Mouse (Mus musculus): ENCODE results near the gene Hmga1. TPM values are rescaled to one million over a fixed set of nuclear protein-coding genes. Genes with fewer than 3 reads are reported as not detected.

The Hmga1 gene
- polyA plus RNA-seq, 1 experiment from 2014 or later = 389 TPM

DNA sequence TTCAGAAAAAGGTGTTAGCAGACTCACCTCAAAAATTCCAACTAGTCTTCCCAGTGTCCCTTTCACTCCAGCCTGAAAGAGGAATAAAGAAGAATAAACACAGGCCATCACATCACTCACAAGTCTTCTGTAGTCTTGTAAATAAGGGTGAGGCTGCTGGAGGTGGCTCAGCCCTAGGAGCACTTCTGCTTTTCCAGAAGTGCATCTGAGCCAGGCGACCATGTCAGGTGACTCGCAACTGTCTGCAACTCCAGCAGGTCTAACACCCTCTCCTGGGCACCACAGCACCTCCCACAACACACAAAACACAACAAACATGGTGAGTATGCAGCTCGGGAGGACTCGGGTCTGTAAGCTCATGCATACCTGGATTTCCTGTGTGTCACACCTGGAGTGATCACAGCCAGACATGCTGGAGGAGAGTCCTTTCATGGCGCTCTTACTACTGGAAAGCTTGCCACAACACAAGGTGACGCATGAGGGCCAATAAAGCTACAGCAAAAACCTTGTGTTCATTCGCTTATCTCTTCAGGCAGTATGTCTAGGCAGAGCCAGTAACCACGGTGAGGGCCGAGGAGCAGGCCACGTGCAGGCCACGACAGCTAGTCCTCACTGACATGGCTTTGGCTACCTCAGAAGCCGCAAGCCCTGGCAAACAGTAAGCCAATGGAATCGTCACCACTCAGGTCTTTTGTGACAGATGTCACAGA is 27.0 kb downstream of the Hmga1 start:
- H3K27ac ChIP-seq (ENCODE audit: low read depth) = no peak overlapping the region
- H3K9ac ChIP-seq (ENCODE audit: low read length) = no peak overlapping the region
- peaks cover 73% of the 10 kb centered on the region for H3K36me3 ChIP-seq (ENCODE audit: control insufficient read depth, insufficient read depth, low read length)
- no peak overlapping the region for H3K4me2 ChIP-seq (ENCODE audit: low read length)
- H3K9me3 ChIP-seq (ENCODE audit: control insufficient read depth, low read length) = no peaks in the 10 kb centered on the region
- no peak for ATAC-seq (replicated peaks; ENCODE audit: low FRiP score, low TSS enrichment, low read depth)
- no peaks in the 10 kb centered on the region for H3K27me3 ChIP-seq (replicated peaks; ENCODE audit: control insufficient read depth, insufficient read depth, low read length)
- H3K4me3 ChIP-seq (ENCODE audit: low read depth, low read length) = no peak overlapping the region
- H3K4me1 ChIP-seq (replicated peaks; ENCODE audit: control insufficient read depth, insufficient read depth, low read length) = no peaks in the 10 kb centered on the region
- no peak for DNase-seq (ENCODE audit: low spot score)
- WGBS = 89% methylated on average over 13 of the region's 13 CpGs

- DNase-seq (ENCODE audit: low spot score) = no peak
- ATAC-seq (replicated peaks; ENCODE audit: low FRiP score, low TSS enrichment, low read depth) = no peak
- Histone ChIP-seq H3K27ac (ENCODE audit: low read depth) (no peak overlapping the region), H3K4me3 (ENCODE audit: low read depth, low read length) (no peak overlapping the region), H3K4me2 (ENCODE audit: low read length) (no peak overlapping the region), H3K27me3 (replicated peaks; ENCODE audit: control insufficient read depth, insufficient read depth, low read length) (no peaks in the 10 kb centered on the region), H3K36me3 (ENCODE audit: control insufficient read depth, insufficient read depth, low read length) (peaks cover 50% of the 10 kb centered on the region), H3K4me1 (replicated peaks; ENCODE audit: control insufficient read depth, insufficient read depth, low read length) (no peaks in the 10 kb centered on the region), H3K9me3 (ENCODE audit: control insufficient read depth, low read length) (no peaks in the 10 kb centered on the region), H3K9ac (ENCODE audit: low read length) (no peak overlapping the region)
- WGBS = 63% methylated on average over 9 of the region's 9 CpGs
Observed at GRCm38 (mm10) chr17:27586661-27587060, 30.4 kb downstream of the Hmga1 start.

GRCm38 (mm10) chr17:27587252-27587651 is 31.0 kb downstream of the Hmga1 start:
- DNase-seq (ENCODE audit: low spot score) = no peak
- Histone ChIP-seq H3K4me3 (ENCODE audit: low read depth, low read length) (no peak overlapping the region), H3K27ac (ENCODE audit: low read depth) (no peak overlapping the region), H3K36me3 (ENCODE audit: control insufficient read depth, insufficient read depth, low read length) (peaks cover 46% of the 10 kb centered on the region), H3K9ac (ENCODE audit: low read length) (no peak overlapping the region), H3K27me3 (replicated peaks; ENCODE audit: control insufficient read depth, insufficient read depth, low read length) (no peaks in the 10 kb centered on the region), H3K4me1 (replicated peaks; ENCODE audit: control insufficient read depth, insufficient read depth, low read length) (no peaks in the 10 kb centered on the region), H3K4me2 (ENCODE audit: low read length) (no peak overlapping the region), H3K9me3 (ENCODE audit: control insufficient read depth, low read length) (no peaks in the 10 kb centered on the region)
- ATAC-seq (replicated peaks; ENCODE audit: low FRiP score, low TSS enrichment, low read depth) = no peak
- WGBS = 82% methylated on average over 12 of the region's 12 CpGs

GRCm38 (mm10) chr17:27588231-27588630 is 31.9 kb downstream of the Hmga1 start:
- ATAC-seq (replicated peaks; ENCODE audit: low FRiP score, low TSS enrichment, low read depth) (no peak), DNase-seq (ENCODE audit: low spot score) (no peak)
- WGBS = 86% methylated on average over 8 of the region's 8 CpGs
- H3K9me3 ChIP-seq (ENCODE audit: control insufficient read depth, low read length) = no peaks in the 10 kb centered on the region
- H3K27ac ChIP-seq (ENCODE audit: low read depth) = no peak overlapping the region
- H3K36me3 ChIP-seq (ENCODE audit: control insufficient read depth, insufficient read depth, low read length) = peaks cover 44% of the 10 kb centered on the region
- H3K9ac ChIP-seq (ENCODE audit: low read length) = no peak overlapping the region
- H3K4me1 ChIP-seq (replicated peaks; ENCODE audit: control insufficient read depth, insufficient read depth, low read length) = no peaks in the 10 kb centered on the region
- no peak overlapping the region for H3K4me3 ChIP-seq (ENCODE audit: low read depth, low read length)
- no peaks in the 10 kb centered on the region for H3K27me3 ChIP-seq (replicated peaks; ENCODE audit: control insufficient read depth, insufficient read depth, low read length)
- H3K4me2 ChIP-seq (ENCODE audit: low read length) = no peak overlapping the region

DNA sequence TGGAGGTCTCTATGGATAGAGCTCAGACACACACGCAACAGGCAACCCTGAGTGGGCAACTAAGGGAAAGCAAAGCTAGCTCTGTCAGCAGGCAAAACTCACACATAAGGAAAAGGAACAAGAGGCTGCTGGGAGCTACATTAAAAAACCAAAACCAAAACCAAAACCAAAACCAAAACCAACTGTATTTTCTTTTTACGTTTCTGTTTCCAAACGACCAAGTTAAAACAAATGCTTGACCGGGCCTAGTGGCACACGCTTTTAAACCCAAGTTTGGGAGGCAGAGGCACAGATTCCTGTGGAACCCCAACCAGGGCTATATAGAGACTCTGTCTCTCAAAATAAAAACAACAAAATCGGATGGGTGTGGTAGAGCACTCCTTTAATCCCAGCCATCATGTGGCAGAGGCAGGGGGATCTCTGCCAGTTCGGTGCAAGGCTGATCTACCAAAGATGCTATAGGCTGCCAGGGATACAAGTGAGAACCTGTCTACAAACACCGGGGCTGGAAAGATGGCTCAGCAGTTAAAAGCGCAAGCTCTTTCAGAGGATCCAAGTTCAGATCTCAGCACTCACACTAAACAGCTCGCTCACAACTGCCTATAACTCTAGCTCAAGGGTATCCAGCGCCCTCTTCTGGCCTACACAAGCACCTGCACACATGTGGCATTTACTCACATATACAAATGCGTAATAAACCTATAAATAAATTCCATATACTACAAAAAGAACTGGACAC is 35.7 kb downstream of the Hmga1 start:
- Histone ChIP-seq H3K36me3 (ENCODE audit: control insufficient read depth, insufficient read depth, low read length) (peaks cover 58% of the 10 kb centered on the region), H3K9me3 (ENCODE audit: control insufficient read depth, low read length) (no peaks in the 10 kb centered on the region), H3K4me1 (replicated peaks; ENCODE audit: control insufficient read depth, insufficient read depth, low read length) (no peaks in the 10 kb centered on the region), H3K27me3 (replicated peaks; ENCODE audit: control insufficient read depth, insufficient read depth, low read length) (no peaks in the 10 kb centered on the region), H3K4me3 (ENCODE audit: low read depth, low read length) (no peak overlapping the region), H3K27ac (ENCODE audit: low read depth) (no peak overlapping the region), H3K4me2 (ENCODE audit: low read length) (no peak overlapping the region), H3K9ac (ENCODE audit: low read length) (no peak overlapping the region)
- DNase-seq (ENCODE audit: low spot score) = no peak
- 88% methylated on average over 12 of the region's 12 CpGs for WGBS
- no peak for ATAC-seq (replicated peaks; ENCODE audit: low FRiP score, low TSS enrichment, low read depth)

DNA sequence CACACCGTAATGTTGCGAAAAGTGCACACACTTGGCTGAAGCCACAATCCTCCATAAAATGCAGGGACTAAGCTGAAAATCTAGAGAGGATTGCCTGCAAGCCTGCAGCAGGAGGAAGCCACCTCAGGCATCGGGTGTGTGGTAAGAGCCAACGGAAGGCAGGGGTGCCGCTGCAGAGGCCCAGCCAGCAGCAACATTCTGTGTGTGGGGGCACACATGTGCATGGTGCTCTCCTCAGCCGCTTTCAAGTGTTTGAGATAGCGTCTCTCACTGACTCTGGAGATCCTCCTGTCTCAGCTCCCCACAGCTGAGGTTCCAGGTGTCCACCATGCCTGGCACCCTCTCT is 36.2 kb downstream of the Hmga1 start:
- no peak overlapping the region for H3K4me3 ChIP-seq (ENCODE audit: low read depth, low read length)
- no peaks in the 10 kb centered on the region for H3K9me3 ChIP-seq (ENCODE audit: control insufficient read depth, low read length)
- no peak overlapping the region for H3K27ac ChIP-seq (ENCODE audit: low read depth)
- H3K27me3 ChIP-seq (replicated peaks; ENCODE audit: control insufficient read depth, insufficient read depth, low read length) = no peaks in the 10 kb centered on the region
- no peak for DNase-seq (ENCODE audit: low spot score)
- H3K36me3 ChIP-seq (ENCODE audit: control insufficient read depth, insufficient read depth, low read length) = peaks cover 55% of the 10 kb centered on the region
- H3K4me1 ChIP-seq (replicated peaks; ENCODE audit: control insufficient read depth, insufficient read depth, low read length) = no peaks in the 10 kb centered on the region
- no peak overlapping the region for H3K9ac ChIP-seq (ENCODE audit: low read length)
- WGBS = 93% methylated on average over 7 of the region's 7 CpGs
- H3K4me2 ChIP-seq (ENCODE audit: low read length) = no peak overlapping the region
- no peak for ATAC-seq (replicated peaks; ENCODE audit: low FRiP score, low TSS enrichment, low read depth)

- ATAC-seq (replicated peaks; ENCODE audit: low FRiP score, low TSS enrichment, low read depth) = no peak
- H3K4me2 ChIP-seq (ENCODE audit: low read length) = no peak overlapping the region
- 85% methylated on average over 15 of the region's 15 CpGs for WGBS
- H3K9me3 ChIP-seq (ENCODE audit: control insufficient read depth, low read length) = no peaks in the 10 kb centered on the region
- H3K4me1 ChIP-seq (replicated peaks; ENCODE audit: control insufficient read depth, insufficient read depth, low read length) = no peaks in the 10 kb centered on the region
- H3K27me3 ChIP-seq (replicated peaks; ENCODE audit: control insufficient read depth, insufficient read depth, low read length) = no peaks in the 10 kb centered on the region
- H3K9ac ChIP-seq (ENCODE audit: low read length) = no peak overlapping the region
- peaks cover 49% of the 10 kb centered on the region for H3K36me3 ChIP-seq (ENCODE audit: control insufficient read depth, insufficient read depth, low read length)
- no peak overlapping the region for H3K27ac ChIP-seq (ENCODE audit: low read depth)
- no peak overlapping the region for H3K4me3 ChIP-seq (ENCODE audit: low read depth, low read length)
- DNase-seq (ENCODE audit: low spot score) = no peak
Observed at GRCm38 (mm10) chr17:27595659-27596375, 39.5 kb downstream of the Hmga1 start.

- H3K9me3 ChIP-seq (ENCODE audit: control insufficient read depth, low read length) = no peaks in the 10 kb centered on the region
- H3K4me1 ChIP-seq (replicated peaks; ENCODE audit: control insufficient read depth, insufficient read depth, low read length) = peaks cover 1% of the 10 kb centered on the region; the same call in 1 of the 2 replicates
- ATAC-seq (replicated peaks; ENCODE audit: low FRiP score, low TSS enrichment, low read depth) = no peak
- H3K9ac ChIP-seq (ENCODE audit: low read length) = no peak overlapping the region
- H3K36me3 ChIP-seq (ENCODE audit: control insufficient read depth, insufficient read depth, low read length) = peaks cover 41% of the 10 kb centered on the region
- WGBS = 55% methylated on average over 21 of the region's 21 CpGs
- H3K27me3 ChIP-seq (replicated peaks; ENCODE audit: control insufficient read depth, insufficient read depth, low read length) = no peaks in the 10 kb centered on the region
- no peak for DNase-seq (ENCODE audit: low spot score)
- H3K27ac ChIP-seq (ENCODE audit: low read depth) = no peak overlapping the region
- no peak overlapping the region for H3K4me3 ChIP-seq (ENCODE audit: low read depth, low read length)
- H3K4me2 ChIP-seq (ENCODE audit: low read length) = no peak overlapping the region
Observed at GRCm38 (mm10) chr17:27596376-27597190, 40.3 kb downstream of the Hmga1 start.
